Mouse (Mus musculus): ENCODE measurements around the gene Gfod1. TPM values are rescaled to one million over a fixed set of nuclear protein-coding genes. Genes with fewer than 3 reads are reported as not detected.

The Gfod1 gene
- total RNA-seq, 2 experiments from 2014 or later, result 35.3 to 36.0 TPM

DNA sequence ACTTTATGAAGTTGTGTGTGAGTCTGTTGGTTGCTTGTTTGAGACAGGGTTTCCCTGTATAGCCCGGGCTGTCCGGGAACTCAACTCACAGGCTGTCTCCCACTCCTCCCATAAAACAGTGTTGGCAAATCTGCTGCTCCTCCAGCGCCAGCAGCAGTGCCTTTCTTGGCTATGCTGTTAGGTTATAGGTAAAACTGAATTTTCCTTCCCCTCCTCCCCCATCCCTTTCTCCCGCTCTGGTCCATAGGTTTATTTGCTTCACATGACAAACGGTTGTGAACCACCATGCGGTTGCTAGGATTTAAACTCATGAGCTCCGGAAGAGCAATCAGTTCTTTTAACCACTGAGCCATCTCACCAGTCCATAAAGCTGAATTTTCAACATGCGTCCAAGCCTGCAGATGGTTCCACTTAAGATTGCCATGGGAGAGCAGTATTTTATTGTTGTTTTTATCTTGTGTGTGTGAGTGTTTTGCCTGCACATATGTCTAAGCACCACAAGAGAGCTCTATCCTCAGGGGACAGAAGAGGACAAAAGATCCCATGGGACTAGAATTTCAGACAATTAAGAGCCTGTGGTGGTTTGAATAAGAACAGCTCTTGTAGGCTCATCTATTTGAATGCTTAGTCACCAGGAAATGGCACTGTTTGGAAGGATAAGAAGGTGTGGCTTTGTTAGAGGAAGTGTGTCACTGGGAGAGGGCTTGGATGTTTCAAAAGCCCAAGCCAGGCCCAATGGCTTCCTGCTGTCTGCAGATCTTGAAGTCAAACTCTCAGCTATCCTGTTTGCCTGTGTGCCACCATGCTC, 120.5 kb downstream of the Gfod1 start:
- intact Hi-C loops (cut with DNase I), result loop anchor here (2.0 to 5.0 kb wide), 3 partner anchors 137 to 369 kb away; partner anchors contain the start of gene Nol7
- DNase-seq (ENCODE audit: low spot score), result no peak

- intact Hi-C loops (cut with DNase I), result loop anchor here (2.0 to 5.0 kb wide), 3 partner anchors 138 to 370 kb away; partner anchors contain the start of gene Nol7
- DNase-seq (ENCODE audit: low spot score), result no peak
These were observed 121.3 kb downstream of the Gfod1 start for GRCm38 (mm10) chr13:43182465-43183201.

DNA sequence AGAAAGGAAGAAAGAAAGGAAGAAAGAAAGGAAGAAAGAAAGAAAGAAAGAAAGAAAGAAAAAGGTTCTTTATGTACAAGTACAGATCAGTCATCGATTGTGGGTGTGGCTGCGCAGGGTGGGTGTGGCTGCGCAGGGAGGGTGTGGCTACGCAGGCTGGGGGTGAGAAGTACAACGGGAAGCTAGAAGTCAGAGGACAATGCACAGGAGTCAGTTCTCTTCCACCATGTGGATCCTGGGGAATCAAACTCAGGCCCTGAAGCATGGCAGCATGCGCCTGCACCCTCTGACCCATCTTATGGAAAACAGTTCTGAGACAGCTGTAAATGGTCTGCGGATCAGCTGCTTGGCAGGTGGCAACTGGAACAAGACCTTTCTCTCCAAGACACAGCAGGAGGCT, 122.9 kb downstream of the Gfod1 start:
- no peak for DNase-seq (ENCODE audit: low spot score)
- intact Hi-C loops (cut with DNase I), result loop anchor here (5.0 kb wide), 2 partner anchors 216 to 371 kb away; partner anchors contain the start of gene Nol7

GRCm38 (mm10) chr13:43177317-43177716, 126.7 kb downstream of the Gfod1 start:
- intact Hi-C loops (cut with DNase I), result loop anchor here (10.0 kb wide), 1 partner anchor 557 kb away; no protein-coding TSS in a partner anchor
- DNase-seq (ENCODE audit: low spot score), result no peak

- DNase-seq (ENCODE audit: low spot score), result no peak
- intact Hi-C loops (cut with DNase I), result loop anchor here (10.0 kb wide), 1 partner anchor 558 kb away; no protein-coding TSS in a partner anchor
These were observed 127.3 kb downstream of the Gfod1 start for GRCm38 (mm10) chr13:43176676-43177075.

DNA sequence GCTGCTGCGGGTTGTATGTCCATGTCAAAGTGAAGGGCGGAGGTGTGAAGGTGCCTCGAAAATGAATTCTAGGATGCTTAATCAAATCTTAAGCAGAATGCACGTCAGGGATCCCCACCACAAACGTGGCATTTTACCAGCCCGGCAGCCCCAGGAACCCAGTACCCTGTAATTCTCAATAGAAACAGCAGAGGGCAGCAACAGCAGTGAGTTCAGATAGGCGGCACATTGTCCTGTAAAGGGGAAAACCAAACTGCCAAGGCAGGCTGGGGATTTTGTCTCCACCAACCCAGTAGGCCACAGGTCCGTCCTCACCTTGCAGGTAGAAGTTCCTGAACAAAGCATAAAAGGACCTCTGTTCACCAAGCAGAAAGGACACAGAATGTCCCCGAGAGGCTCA, 130.7 kb downstream of the Gfod1 start:
- peak; percentile 29 for DNase-seq (ENCODE audit: low spot score)
- intact Hi-C loops (cut with DNase I), result loop anchor here (10.0 kb wide), 1 partner anchor 562 kb away; no protein-coding TSS in a partner anchor

DNA sequence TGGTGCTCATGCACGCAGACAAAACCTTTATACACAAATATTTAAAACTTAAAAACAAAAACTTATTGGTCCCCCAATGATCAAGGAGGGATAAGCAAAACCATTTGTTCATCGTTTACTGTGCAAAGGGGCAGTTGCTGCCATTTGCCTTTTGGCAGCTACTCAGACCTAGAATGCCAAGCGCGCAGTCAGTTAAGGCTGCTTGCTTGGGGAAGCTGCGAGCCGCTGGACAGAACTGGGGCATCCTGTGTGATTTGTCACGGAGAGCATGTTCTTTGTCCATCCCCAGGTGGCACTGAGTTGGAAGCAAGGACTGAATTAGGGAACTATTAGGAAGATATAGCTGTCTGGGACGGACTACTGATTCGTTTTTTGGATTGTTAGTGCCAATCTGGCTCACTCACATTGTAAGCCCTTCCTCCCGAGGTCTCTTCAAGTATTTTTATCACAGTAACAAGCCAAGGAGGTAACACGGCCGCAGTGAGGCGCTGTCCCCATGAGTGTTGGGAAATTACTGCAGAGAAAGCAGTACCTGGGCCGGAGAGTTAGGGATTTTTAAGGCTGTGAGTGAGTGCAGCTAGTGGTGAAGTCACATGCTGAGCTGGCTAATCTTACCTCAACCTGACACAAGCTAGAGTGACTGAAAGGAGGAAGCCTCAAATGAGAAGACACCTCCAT, 131.8 kb downstream of the Gfod1 start:
- intact Hi-C loops (cut with DNase I), result loop anchor here (10.0 kb wide), 1 partner anchor 563 kb away; no protein-coding TSS in a partner anchor
- DNase-seq (ENCODE audit: low spot score), result no peak

GRCm38 (mm10) chr13:43171020-43171710, 132.8 kb downstream of the Gfod1 start, which contains the start of gene Tbc1d7:
Gene Tbc1d7, minus strand, starts transcription at chr13:43171501.
- intact Hi-C loops (cut with DNase I), result loop anchor here (10.0 kb wide), 1 partner anchor 564 kb away; no protein-coding TSS in a partner anchor
- DNase-seq (ENCODE audit: low spot score), result peak; percentile 96

DNA sequence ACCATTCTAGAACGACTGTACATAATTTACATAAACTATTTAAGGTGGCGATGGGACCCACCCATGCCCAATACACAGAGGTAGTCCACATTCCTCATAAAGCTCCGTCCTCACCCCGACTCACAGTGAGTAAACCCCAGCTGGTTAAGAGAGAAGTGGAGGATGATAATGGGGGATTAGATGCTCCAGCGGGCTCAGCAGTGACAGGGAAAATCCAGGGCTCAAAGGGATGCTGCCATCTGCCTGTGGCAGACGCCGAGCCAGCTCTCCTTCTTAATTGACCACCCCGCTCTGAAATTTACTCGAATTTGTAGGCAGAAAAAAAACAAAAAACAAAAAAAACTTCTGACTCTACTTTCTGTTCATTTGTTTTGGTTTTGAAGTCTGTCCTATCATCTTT, 136.3 kb downstream of the Gfod1 start:
- no peak for DNase-seq (ENCODE audit: low spot score)
- intact Hi-C loops (cut with DNase I), result no loop called here

GRCm38 (mm10) chr13:43159429-43159828, 144.5 kb downstream of the Gfod1 start:
- peak; percentile 27 for DNase-seq (ENCODE audit: low spot score)
- intact Hi-C loops (cut with DNase I), result no loop called here

DNA sequence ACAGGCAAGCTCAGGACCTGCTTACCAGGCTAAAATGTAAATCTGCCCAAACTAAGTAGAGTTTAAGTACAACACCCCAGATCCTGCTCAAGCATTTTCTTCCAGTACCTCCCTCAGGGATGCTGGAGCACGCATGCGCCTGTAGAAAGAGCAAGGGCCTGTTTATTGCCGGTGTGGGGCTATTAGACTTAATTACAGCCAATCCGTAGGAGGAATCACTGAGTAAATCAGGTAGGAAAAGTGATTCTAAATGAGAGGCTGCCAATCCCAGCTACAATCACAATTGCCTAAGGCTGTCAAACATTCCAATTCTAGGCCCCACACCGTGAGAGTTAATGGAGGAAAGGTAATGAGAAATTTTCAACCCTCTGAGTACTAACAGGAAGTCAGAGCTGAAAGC, 145.7 kb downstream of the Gfod1 start:
- DNase-seq (ENCODE audit: low spot score), result no peak
- intact Hi-C loops (cut with DNase I), result no loop called here

DNA sequence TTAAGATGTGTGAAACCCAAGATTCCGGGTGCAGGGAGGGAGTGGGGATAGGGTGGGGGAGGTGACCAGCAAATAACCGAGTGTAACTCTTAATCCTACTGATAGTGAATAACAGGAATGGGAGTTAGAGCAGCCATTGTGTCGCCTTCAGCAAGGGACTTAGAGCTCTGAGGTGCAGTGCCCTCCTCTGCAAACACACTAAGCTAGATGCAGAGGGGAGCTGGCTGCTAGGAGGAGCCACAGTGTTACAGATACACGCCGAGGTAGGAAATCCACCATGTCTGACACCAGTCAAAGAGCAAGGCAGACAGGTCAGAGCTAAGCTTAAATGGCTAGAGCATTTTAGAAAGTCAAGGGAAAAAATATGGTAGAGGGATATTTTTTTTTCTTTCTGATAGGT, 146.6 kb downstream of the Gfod1 start:
- intact Hi-C loops (cut with DNase I), result no loop called here

DNA sequence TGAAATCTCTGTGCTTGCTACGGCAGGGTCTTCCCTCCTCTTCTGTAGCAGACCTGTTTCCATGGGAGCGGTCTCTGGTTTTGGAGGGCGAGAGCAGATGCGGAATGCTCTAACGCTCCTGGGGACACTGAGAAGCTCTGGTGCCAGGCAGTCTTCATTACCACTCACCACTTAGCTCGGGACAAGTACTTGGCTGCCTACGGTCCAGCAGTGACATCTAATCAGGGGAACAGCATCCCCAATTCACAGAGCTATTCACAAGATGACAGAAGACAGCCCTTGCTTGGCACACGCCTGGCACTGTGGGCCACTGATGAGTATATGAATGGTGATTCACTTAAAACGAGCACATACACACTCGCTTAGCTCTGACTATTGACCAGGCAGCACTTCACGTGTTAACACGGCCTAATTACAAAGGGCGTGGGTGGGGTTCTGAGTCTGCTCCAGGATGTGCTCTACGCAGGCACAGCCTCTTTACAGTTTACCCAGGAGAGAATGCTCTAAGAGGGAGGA, 151.9 kb downstream of the Gfod1 start:
- intact Hi-C loops (cut with DNase I), result no loop called here
- no peak for DNase-seq (ENCODE audit: low spot score)

More for the DNA sequence above, 146.6 kb downstream of the Gfod1 start:
- DNase-seq (ENCODE audit: low spot score), result no peak

DNA sequence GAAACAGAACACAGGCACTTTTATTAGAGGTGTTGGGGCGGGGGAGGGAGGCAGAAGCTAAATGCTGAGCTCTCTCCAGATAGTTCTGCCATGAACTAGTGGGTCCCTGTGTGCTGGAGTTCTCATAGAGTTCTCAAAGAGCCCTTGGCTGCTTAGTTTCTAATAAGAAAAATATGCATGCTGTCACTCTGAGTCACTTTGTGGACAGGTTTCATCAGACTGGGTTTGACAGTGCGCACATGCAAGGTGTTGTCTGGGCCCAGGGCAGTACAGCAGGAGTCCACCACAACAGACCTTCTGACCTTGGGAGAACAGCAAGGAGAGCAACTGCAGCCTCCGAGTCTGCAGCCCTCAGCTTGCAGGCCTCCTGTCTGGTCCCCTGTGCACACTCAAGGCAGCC, 154.3 kb downstream of the Gfod1 start:
- intact Hi-C loops (cut with DNase I), result no loop called here
- no peak for DNase-seq (ENCODE audit: low spot score)

DNA sequence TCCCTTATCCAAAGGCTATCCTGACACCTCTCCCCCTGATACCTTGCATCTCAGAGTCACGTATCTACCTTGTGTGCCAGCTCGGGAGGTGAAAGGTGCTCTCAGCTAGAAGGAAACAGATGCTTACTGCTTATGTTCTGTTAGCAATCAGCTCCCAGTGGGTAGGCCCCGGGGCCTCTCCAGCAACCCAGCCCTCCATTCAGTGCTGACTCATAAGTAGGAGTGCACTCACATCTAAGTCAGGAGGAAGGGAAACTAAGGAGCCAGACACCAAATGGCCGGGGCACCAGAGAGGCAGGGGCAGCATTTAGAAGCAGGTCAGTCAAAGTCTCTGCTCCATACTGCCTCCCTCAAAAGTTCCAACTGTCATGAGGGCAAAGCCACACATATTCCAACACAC, 155.3 kb downstream of the Gfod1 start:
- intact Hi-C loops (cut with DNase I), result no loop called here

DNA sequence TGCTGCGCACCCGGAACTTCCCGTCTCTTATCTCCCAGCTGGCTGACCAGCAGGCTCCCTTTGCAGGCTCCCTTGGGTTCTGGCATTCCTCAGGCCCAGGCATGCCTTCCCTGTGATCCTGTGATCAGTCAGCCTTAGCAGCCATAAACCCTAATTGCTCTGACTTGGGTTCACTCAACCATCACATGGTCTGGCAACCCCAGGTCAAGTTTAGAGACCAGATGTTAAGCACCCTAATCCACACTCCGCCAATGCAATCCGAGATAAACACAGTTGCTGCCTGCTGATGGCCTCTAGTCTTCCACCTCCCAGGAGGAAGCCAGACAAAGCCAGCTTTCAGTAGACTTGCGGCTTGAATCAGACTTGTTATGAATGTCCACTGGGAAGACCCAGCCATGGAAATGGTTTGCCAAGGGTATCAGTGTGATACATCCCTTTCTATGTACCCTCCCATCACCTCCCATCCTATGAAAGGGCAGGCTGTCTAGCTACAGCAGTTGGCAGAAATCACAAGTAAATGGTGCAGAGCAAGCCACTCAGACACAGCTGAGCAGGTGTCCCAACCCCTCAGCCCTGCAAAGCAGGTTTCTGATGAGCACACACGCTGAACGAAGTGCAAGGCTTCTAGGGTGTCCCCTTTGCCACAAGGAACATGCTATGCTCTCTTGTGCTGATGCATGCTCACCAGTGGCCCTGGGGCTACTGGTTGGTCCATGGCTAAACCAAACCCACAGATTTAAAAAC, 157.3 kb downstream of the Gfod1 start:
- intact Hi-C loops (cut with DNase I), result no loop called here

More for the DNA sequence above, 155.3 kb downstream of the Gfod1 start:
- DNase-seq (ENCODE audit: low spot score), result no peak

More for the DNA sequence above, 157.3 kb downstream of the Gfod1 start:
- DNase-seq (ENCODE audit: low spot score), result no peak
